Mouse (Mus musculus) spleen, postnatal 14 days (tissue): Measurements from ENCODE around the gene Fam204a.

Experiments
- DNase-seq, 2 experiments: peaks; one replicate each; pipeline ENCODE4 v3.0.0; 2021 to 2022; ENCODE audit warnings: low spot score in 2 of 2

The Fam204a gene

GRCm38 (mm10) chr19:60160611-60161274, 65.8 kb downstream of the Fam204a start:
- DNase-seq: peak; percentile 45 to 69

GRCm38 (mm10) chr19:60159827-60160226, 66.7 kb downstream of the Fam204a start:
- no peak for DNase-seq

- no peak for DNase-seq
These were observed 71.2 kb downstream of the Fam204a start for GRCm38 (mm10) chr19:60155266-60155665.

GRCm38 (mm10) chr19:60153096-60153495, 73.4 kb downstream of the Fam204a start:
- no peak for DNase-seq

- no peak for DNase-seq
These were observed 76.4 kb downstream of the Fam204a start for GRCm38 (mm10) chr19:60150056-60150455.

- DNase-seq: no peak
These were observed 77.2 kb downstream of the Fam204a start for GRCm38 (mm10) chr19:60149078-60149960.
